8 mouse cellular contexts compared by ENCODE assay signal in the genomic region with DNA sequence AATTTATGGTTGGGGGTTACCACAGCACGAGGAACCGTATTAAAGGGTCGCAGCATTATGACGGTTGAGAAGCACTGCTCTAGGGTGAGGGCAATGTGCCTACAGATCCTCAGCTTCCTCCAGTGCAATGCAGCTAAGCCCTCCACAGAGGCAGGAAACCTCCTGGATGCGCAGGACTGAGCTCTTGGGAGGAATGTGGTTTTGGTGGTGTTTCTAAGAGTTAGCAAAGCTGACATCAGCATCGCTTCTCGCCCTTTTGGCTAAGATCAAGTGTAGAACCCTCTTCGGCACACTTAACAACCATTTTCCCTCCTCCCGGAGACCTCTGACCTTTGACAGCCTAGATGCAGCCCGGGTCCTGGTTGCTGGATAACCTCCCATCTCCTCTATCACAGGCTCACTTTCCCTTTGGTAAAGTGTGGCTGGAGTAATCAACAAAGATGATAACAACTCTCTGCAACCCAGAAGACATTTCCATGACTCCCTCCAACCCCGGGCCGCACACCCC. TPM values are rescaled to one million over a fixed set of nuclear protein-coding genes. Genes with fewer than 3 reads are reported as not detected.
DNase-seq lines count a peak whose midpoint lies in the region; ATAC-seq and TF ChIP-seq lines count a peak whose summit lies in the region.

No protein-coding gene starts in this region.

- no peaks in the 10 kb centered on the region for H3K9me3 ChIP-seq in forebrain, embryonic 15.5 days
- no peaks in the 10 kb centered on the region for H3K9me3 ChIP-seq in limb, embryonic 13.5 days
- no peaks in the 10 kb centered on the region for H3K9me3 ChIP-seq in stomach, embryonic 15.5 days

- peak overlapping the region; percentile 50 for H3K4me2 ChIP-seq in forebrain, embryonic 15.5 days (replicated peaks)
- peak overlapping the region; percentile 75 for H3K4me2 ChIP-seq in limb, embryonic 13.5 days (replicated peaks)
- H3K4me2 ChIP-seq in stomach, embryonic 15.5 days = peak overlapping the region; percentile 92

- no peak overlapping the region for H3K9ac ChIP-seq in forebrain, embryonic 15.5 days (replicated peaks)
- peak overlapping the region; percentile 62; the same call in 1 of the 2 replicates for H3K9ac ChIP-seq in limb, embryonic 13.5 days
- no peak overlapping the region for H3K9ac ChIP-seq in stomach, embryonic 15.5 days

- H3K27me3 ChIP-seq in spleen, adult 2 months (ENCODE audit: control insufficient read depth, insufficient read depth, low read length) = no peaks in the 10 kb centered on the region
- peaks cover 26% of the 10 kb centered on the region for H3K27me3 ChIP-seq in forebrain, embryonic 15.5 days
- H3K27me3 ChIP-seq in limb, embryonic 13.5 days = peaks cover 59% of the 10 kb centered on the region
- H3K27me3 ChIP-seq in stomach, embryonic 15.5 days (replicated peaks) = peaks cover 22% of the 10 kb centered on the region

- no peak for DNase-seq in spleen, adult 2 months (ENCODE audit: low read depth in 1 of 2, low spot score in 2 of 2)
- DNase-seq in spleen, postnatal 14 days (ENCODE audit: low spot score in 2 of 2) = no peak
- no peak for DNase-seq in right cerebral cortex, postnatal 14 days
- DNase-seq in urinary bladder, postnatal 36 days (ENCODE audit: low spot score in 2 of 2) = no peak
- no peak for DNase-seq in cerebellum, adult 11 months

- 0 out of 2 replicates have a peak overlapping the region, but pooled peaks have one; percentile 65 for H3K27ac ChIP-seq in spleen, adult 2 months (ENCODE audit: insufficient read depth, low read length)
- no peak overlapping the region for H3K27ac ChIP-seq in forebrain, embryonic 15.5 days (replicated peaks)
- H3K27ac ChIP-seq in limb, embryonic 13.5 days = no peak overlapping the region
- no peak overlapping the region for H3K27ac ChIP-seq in stomach, embryonic 15.5 days

- no peak for TF ChIP-seq POLR2A in spleen, adult 2 months (IDR thresholded peaks at IDR 0.05; ENCODE audit: low read depth, low read length)

- TF ChIP-seq CTCF in spleen, adult 2 months (IDR thresholded peaks at IDR 0.05; ENCODE audit: extremely low read depth, insufficient read depth, insufficient read length, insufficient replicate concordance) = no peak

- WGBS in spleen, adult 2 months = 13% methylated on average over 12 of the region's 12 CpGs
- WGBS in forebrain, embryonic 15.5 days = 42% methylated on average over 12 of the region's 12 CpGs
- WGBS in limb, embryonic 13.5 days = 30% methylated on average over 12 of the region's 12 CpGs
- WGBS in stomach, embryonic 15.5 days = 34% methylated on average over 12 of the region's 12 CpGs

- no peak for ATAC-seq in forebrain, embryonic 15.5 days (replicated peaks)
- no peak for ATAC-seq in limb, embryonic 13.5 days (ENCODE audit: low FRiP score, low read depth)
- no peak for ATAC-seq in stomach, embryonic 15.5 days (ENCODE audit: insufficient read depth, low FRiP score, low read depth)

- no peaks in the 10 kb centered on the region for H3K36me3 ChIP-seq in spleen, adult 2 months (ENCODE audit: control insufficient read depth, insufficient read depth, low read length)
- H3K36me3 ChIP-seq in forebrain, embryonic 15.5 days = no peaks in the 10 kb centered on the region
- no peaks in the 10 kb centered on the region for H3K36me3 ChIP-seq in limb, embryonic 13.5 days
- H3K36me3 ChIP-seq in stomach, embryonic 15.5 days = no peaks in the 10 kb centered on the region

- H3K4me1 ChIP-seq in spleen, adult 2 months (ENCODE audit: control insufficient read depth, insufficient read depth, insufficient read length) = peaks cover 58% of the 10 kb centered on the region; the same call in 1 of the 2 replicates
- peaks cover 8% of the 10 kb centered on the region for H3K4me1 ChIP-seq in forebrain, embryonic 15.5 days
- H3K4me1 ChIP-seq in limb, embryonic 13.5 days = peaks cover 10% of the 10 kb centered on the region; the same call in 1 of the 2 replicates
- peaks cover 9% of the 10 kb centered on the region for H3K4me1 ChIP-seq in stomach, embryonic 15.5 days

- peak overlapping the region; percentile 85 for H3K4me3 ChIP-seq in spleen, adult 2 months (ENCODE audit: extremely low read depth, insufficient read depth, insufficient read length)
- H3K4me3 ChIP-seq in forebrain, embryonic 15.5 days = peak overlapping the region; percentile 36
- H3K4me3 ChIP-seq in limb, embryonic 13.5 days = peak overlapping the region; percentile 49
- H3K4me3 ChIP-seq in stomach, embryonic 15.5 days (replicated peaks) = peak overlapping the region; percentile 44

RNA-seq across cellular contexts. Expression of a gene that starts 1.2 kb away (rescaled TPM):
- 49.7 and 58.1 TPM in 2 replicates for polyA plus RNA-seq in spleen, adult 2 months (2012; rRNA removed)
- 0.68 and 0.98 TPM in 2 replicates for polyA plus RNA-seq in forebrain, embryonic 15.5 days (2015; fragmentation: Nextera tagmentation; extraction: Ambion mirVana)
- 1.8 and 1.9 TPM in 2 replicates for polyA plus RNA-seq in limb, embryonic 13.5 days (2015; fragmentation: Nextera tagmentation; extraction: Ambion mirVana)
- 1.5 and 2.3 TPM in 2 replicates for polyA plus RNA-seq in stomach, embryonic 15.5 days (2015; fragmentation: Nextera tagmentation; extraction: Ambion mirVana)

RNA-seq across cellular contexts. Expression of a gene that starts 31.4 kb away (rescaled TPM):
- 79.4 and 106 TPM in 2 replicates for polyA plus RNA-seq in spleen, adult 2 months (2012; rRNA removed)
- 21.1 and 23.1 TPM in 2 replicates for polyA plus RNA-seq in forebrain, embryonic 15.5 days (2015; fragmentation: Nextera tagmentation; extraction: Ambion mirVana)
- 58.0 and 64.7 TPM in 2 replicates for polyA plus RNA-seq in limb, embryonic 13.5 days (2015; fragmentation: Nextera tagmentation; extraction: Ambion mirVana)
- 50.5 and 52.4 TPM in 2 replicates for polyA plus RNA-seq in stomach, embryonic 15.5 days (2015; fragmentation: Nextera tagmentation; extraction: Ambion mirVana)

Comparison
In these comparisons a context has a peak if more than half of its experiments do, and no peak if none do; other contexts are left out.
1. RNA of a gene that starts 1.2 kb away (polyA plus RNA-seq): 49.7 to 58.1 TPM in spleen, adult 2 months; 1.8 to 1.9 TPM in limb, embryonic 13.5 days, 1.5 to 2.3 TPM in stomach, embryonic 15.5 days and 0.68 to 0.98 TPM in forebrain, embryonic 15.5 days; every median in the first group is over 10 times any median in the second.
2. Peak in every context shown above with its lines, with median percentiles within 50 percentile points of each other: H3K4me3 ChIP-seq and H3K4me2 ChIP-seq.